Mouse (Mus musculus) midbrain, postnatal 0 days (tissue): ENCODE results near the gene Rassf8. TPM values are rescaled to one million over a fixed set of nuclear protein-coding genes. Genes with fewer than 3 reads are reported as not detected.

ENCODE experiments used
- ATAC-seq: fragments of 200-750 bp; cut with Nextera tagmentation; 2 replicates; pipeline ENCODE4 v1.8.0; 2017; ENCODE audit warnings: moderate number of reproducible peaks, mild to moderate bottlenecking, moderate TSS enrichment, moderate library complexity; ENCODE audit not compliant: low FRiP score
- DNase-seq: peaks from one replicate; pipeline ENCODE4 v3.0.0-alpha.2; 2015; ENCODE audit warnings: low spot score
- H3K27ac ChIP-seq: fragments of 300-500 bp; sonication (generic); 2 replicates; pipeline ENCODE4 v1.5.1; 2014; ENCODE audit warnings: low read depth, mild to moderate bottlenecking, low read length, mixed read lengths
- H3K27me3 ChIP-seq: fragments of 300-500 bp; sonication (generic); 2 replicates; pipeline ENCODE4 v1.6.1; 2014; ENCODE audit warnings: low read length, control low read depth, mixed read lengths; ENCODE audit not compliant: insufficient read depth
- H3K36me3 ChIP-seq: fragments of 300-500 bp; sonication (generic); 2 replicates; pipeline ENCODE4 v1.6.1; 2014; ENCODE audit warnings: low read length, control low read depth, mixed read lengths; ENCODE audit not compliant: insufficient read depth
- H3K4me1 ChIP-seq: fragments of 300-500 bp; sonication (generic); 2 replicates; pipeline ENCODE4 v1.6.1; 2014; ENCODE audit warnings: mild to moderate bottlenecking, control low read depth, antibody characterized with exemption, low read length, mixed read lengths; ENCODE audit not compliant: insufficient read depth
- H3K4me2 ChIP-seq: fragments of 300-500 bp; sonication (generic); 2 replicates; pipeline ENCODE4 v1.6.1; 2014; ENCODE audit warnings: low read depth, mild to moderate bottlenecking, low read length, mixed read lengths; ENCODE audit not compliant: poor library complexity, severe bottlenecking
- H3K4me3 ChIP-seq: fragments of 300-500 bp; sonication (generic); 2 replicates; pipeline ENCODE4 v1.5.1; 2014; ENCODE audit warnings: low read depth, mild to moderate bottlenecking, low read length, moderate library complexity
- H3K9ac ChIP-seq: fragments of 300-500 bp; sonication (generic); replicated peaks from 2 replicates; pipeline ENCODE4 v1.6.1; 2014; ENCODE audit warnings: mild to moderate bottlenecking, low read length, moderate library complexity, mixed read lengths; ENCODE audit not compliant: poor library complexity, severe bottlenecking
- H3K9me3 ChIP-seq: fragments of 300-500 bp; sonication (generic); 2 replicates; pipeline ENCODE4 v1.6.1; 2016; ENCODE audit warnings: low read length, control low read depth
- CTCF ChIP-seq: IDR thresholded peaks from 2 replicates; pipeline ENCODE4 v1.5.1; 2016; ENCODE audit warnings: antibody characterized with exemption, mild to moderate bottlenecking
- WGBS: fragments of 180-500 bp; shearing (Covaris S2); extraction: QIAGEN DNeasy Blood & Tissue Kit; methylation state at CpG from one replicate; pipeline ENCODE4 v1.1.7; 2014; 5-methylcytosine and 5-hydroxymethylcytosine counted together
- polyA plus RNA-seq: library from polyadenylated mRNA; unstranded; fragments of >200 nt; fragmentation: Nextera tagmentation; extraction: Ambion mirVana; gene quantifications from 2 replicates; pipeline ENCODE4 v1.2.1, GENCODE M21; 2015
- total RNA-seq: library from RNA; depleted of rRNA; stranded (reverse); fragments of >200 nt; gene quantifications from 2 replicates; pipeline ENCODE4 v1.2.3, GENCODE M21; 2014

Rassf8 gene
- total and polyA plus RNA-seq, 2 experiments from 2014 or later = 5.6 to 16.3 TPM

DNA sequence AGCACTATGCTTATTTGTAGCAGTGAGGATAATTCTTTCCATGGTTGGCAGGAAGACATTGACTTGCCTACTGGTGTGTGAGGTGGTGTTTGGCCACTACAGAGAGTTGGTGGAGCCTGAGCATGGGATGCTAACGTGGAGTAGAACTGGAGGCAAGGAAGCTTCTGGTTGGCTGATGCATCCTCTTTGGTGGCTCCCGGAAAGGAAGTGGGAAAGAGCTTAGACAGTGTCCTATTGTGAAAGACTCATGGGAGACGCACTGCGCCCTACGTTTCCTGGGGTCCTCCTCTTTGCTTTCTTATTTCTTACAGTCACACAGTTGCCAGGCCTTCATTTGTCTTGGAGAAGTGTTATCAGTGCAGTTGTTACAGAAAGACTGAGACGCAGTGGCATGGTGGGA is 20.4 kb downstream of the Rassf8 start:
- WGBS = 78% methylated on average over 6 of the region's 6 CpGs
- Histone ChIP-seq H3K36me3 (no peaks in the 10 kb centered on the region), H3K9me3 (no peaks in the 10 kb centered on the region), H3K4me2 (no peak overlapping the region), H3K4me3 (no peak overlapping the region), H3K9ac (no peak overlapping the region), H3K27me3 (no peaks in the 10 kb centered on the region), H3K4me1 (no peaks in the 10 kb centered on the region), H3K27ac (no peak overlapping the region)
- TF ChIP-seq CTCF = no peak
- ATAC-seq (no peak), DNase-seq (no peak)

DNA sequence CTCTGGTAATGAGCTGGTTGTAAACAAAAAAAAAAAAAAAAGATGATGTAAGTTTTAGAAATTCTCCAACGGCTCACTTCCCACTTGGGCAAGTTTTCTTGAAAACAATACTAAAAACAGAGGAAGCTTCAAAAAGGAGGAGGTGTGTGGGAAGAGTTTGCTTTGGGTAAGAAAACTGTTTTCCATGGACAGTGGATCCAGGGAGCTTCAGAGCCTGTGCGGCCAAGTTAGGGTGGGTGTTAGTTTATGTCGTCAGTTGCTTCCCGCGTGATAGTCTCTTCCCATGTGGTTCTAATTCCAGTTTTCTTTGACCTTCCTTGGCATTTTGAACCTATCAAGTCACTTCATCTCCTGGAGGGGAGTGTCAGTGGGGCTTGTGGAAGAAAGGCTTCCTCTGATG is 21.1 kb downstream of the Rassf8 start:
- Histone ChIP-seq H3K9me3 (no peaks in the 10 kb centered on the region), H3K27me3 (no peaks in the 10 kb centered on the region), H3K4me2 (no peak overlapping the region), H3K27ac (no peak overlapping the region), H3K4me3 (no peak overlapping the region), H3K4me1 (no peaks in the 10 kb centered on the region), H3K9ac (no peak overlapping the region), H3K36me3 (no peaks in the 10 kb centered on the region)
- WGBS = 80% methylated on average over 5 of the region's 5 CpGs
- ATAC-seq (no peak), DNase-seq (no peak)
- TF ChIP-seq CTCF = no peak

DNA sequence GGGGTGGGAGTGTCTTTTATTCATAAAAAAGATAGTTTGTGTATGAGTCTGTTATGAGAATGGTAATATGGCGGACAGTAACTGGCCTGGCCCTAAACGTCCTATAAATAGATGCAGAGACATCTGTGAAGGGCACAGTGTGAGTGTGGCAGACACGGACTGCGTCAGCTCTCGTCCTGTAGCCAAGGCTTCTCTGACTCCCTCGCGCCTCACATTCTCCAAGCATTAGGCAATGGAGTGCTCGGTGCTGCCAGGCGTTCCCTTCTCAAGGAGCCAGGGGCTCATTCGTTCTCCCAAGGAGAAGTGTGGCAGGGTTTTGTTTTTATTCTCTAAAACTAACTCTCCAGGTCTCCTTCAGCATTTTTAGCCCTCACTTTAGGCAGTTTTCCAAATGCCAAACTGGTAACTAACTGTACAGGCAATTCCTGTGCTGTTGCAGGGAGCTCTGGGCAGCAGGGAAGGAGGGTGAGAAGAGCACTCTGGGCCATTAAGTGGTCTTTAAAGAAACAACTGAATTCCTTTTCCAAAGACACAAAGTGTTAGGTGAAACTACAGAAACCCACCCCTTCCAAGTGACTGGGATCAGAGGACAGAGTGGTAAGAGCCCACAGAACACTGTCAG is 22.2 kb downstream of the Rassf8 start:
- no peak overlapping the region for H3K9ac ChIP-seq
- DNase-seq (peak; percentile 53), ATAC-seq (no peak)
- H3K4me2 ChIP-seq = no peak overlapping the region
- 72% methylated on average over 10 of the region's 10 CpGs for WGBS
- no peak for TF ChIP-seq CTCF
- no peaks in the 10 kb centered on the region for H3K4me1 ChIP-seq
- H3K27ac ChIP-seq = no peak overlapping the region
- H3K27me3 ChIP-seq = no peaks in the 10 kb centered on the region
- H3K9me3 ChIP-seq = no peaks in the 10 kb centered on the region
- no peak overlapping the region for H3K4me3 ChIP-seq
- no peaks in the 10 kb centered on the region for H3K36me3 ChIP-seq

DNA sequence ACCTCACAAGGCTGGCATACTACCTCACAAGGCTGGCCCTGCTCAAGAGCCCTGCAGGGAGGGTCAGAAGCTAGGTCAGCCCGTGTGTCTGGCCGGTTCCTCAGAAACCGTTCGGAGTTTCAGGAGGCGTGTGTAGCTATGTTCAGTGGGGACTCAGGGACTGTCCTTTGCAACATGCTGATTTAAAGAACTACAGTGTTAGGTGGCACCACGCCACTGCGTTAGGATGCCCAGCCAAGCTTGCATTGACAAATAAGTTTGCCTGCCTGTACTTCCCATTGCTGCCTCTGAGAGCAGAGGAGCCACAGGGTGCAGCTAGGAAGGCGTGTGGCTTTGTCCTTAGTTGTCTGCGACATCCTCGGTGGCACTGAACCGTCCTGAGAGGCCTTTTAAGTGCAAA is 23.3 kb downstream of the Rassf8 start:
- ATAC-seq (no peak), DNase-seq (peak; percentile 44)
- Histone ChIP-seq H3K36me3 (no peaks in the 10 kb centered on the region), H3K9ac (no peak overlapping the region), H3K4me2 (no peak overlapping the region), H3K27ac (no peak overlapping the region), H3K4me1 (no peaks in the 10 kb centered on the region), H3K9me3 (no peaks in the 10 kb centered on the region), H3K27me3 (no peaks in the 10 kb centered on the region), H3K4me3 (no peak overlapping the region)
- 61% methylated on average over 11 of the region's 11 CpGs for WGBS
- peak; percentile 42 for TF ChIP-seq CTCF

DNA sequence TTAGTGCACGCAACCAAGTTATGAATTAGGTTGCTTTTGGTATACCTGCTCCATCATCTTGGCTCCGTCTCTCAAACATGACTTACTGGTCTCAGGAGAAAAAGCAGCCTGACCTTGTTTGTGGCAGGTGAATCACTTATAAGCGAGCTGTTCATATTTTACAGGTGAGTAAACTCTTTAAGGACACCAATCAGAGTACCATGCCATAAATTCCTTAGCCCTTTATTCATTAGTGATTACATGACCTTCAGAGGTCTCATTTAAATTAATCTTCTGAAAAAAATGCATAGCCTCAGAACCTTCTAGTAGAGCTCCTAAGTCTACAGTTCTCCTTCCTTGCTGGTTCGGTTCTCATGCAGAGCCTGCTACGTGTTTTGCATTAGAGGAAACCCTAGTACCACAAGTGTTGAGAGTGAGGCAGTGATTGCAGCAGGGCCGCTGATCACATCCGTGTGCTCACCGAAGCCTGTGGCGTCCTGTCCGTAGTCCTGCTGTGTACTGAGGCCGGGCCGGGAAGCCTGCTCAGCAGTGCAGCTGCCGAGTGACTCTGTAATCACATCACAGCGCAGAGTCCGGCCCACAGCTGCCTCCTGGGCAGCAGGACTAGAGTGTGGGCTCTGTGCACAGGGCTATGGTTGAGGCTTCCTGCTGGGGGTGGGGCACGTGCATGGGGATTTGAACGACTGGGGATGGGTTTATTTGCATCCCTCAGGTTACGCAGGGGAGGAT is 23.9 kb downstream of the Rassf8 start:
- Histone ChIP-seq H3K4me1 (no peaks in the 10 kb centered on the region), H3K36me3 (no peaks in the 10 kb centered on the region), H3K27me3 (no peaks in the 10 kb centered on the region), H3K9me3 (no peaks in the 10 kb centered on the region), H3K9ac (no peak overlapping the region), H3K4me3 (no peak overlapping the region), H3K27ac (no peak overlapping the region), H3K4me2 (no peak overlapping the region)
- WGBS = 37% methylated on average over 18 of the region's 18 CpGs
- no peak for TF ChIP-seq CTCF
- ATAC-seq (no peak), DNase-seq (no peak)

DNA sequence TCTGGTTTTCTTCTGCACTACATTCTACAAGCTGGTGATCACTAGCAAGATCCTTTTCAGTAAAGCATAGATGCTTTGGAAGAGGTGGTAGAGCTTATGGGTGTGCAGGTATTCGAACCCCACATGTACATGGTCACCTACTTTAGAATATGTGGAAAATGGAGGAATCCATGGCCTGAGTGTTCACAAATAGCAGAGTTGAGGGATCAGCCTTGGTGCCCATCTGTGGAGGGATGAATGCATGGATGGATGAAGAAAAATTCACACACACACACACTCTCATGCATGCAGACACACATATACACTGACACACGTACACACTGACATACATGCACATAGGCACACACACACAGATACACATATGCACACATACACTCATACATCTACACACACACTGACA is 27.9 kb downstream of the Rassf8 start:
- Histone ChIP-seq H3K4me3 (no peak overlapping the region), H3K4me2 (no peak overlapping the region), H3K27ac (no peak overlapping the region), H3K9me3 (no peaks in the 10 kb centered on the region), H3K36me3 (no peaks in the 10 kb centered on the region), H3K4me1 (no peaks in the 10 kb centered on the region), H3K9ac (no peak overlapping the region), H3K27me3 (no peaks in the 10 kb centered on the region)
- no peak for TF ChIP-seq CTCF
- DNase-seq (no peak), ATAC-seq (no peak)
- WGBS = 97% methylated on average over 2 of the region's 2 CpGs
